8 mouse cellular contexts compared by ENCODE assay signal in the genomic region with DNA sequence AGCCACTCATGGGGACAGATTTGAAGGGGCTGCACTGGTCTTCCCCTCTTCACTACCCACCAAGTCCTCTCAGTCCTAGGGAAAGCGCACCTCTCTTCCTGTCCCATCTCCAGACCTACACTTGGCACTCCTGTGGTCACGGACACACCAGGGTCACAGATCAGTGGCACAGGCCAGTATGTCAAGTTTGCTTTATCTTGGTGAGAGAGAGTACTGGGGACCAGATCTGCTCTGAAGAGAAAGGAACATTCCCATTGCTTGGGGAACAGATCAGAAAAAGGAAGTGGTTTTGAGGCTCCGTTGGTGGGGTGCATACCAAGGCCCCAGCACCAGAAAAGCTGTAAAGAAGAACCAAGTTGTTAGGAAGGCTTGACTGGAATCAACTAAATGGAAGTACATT. TPM values are rescaled to one million over a fixed set of nuclear protein-coding genes. Genes with fewer than 3 reads are reported as not detected.
DNase-seq lines count a peak whose midpoint lies in the region; ATAC-seq and TF ChIP-seq lines count a peak whose summit lies in the region.

No protein-coding gene starts in this region.

- peaks cover 26% of the 10 kb centered on the region for H3K4me1 ChIP-seq in kidney, adult 2 months (ENCODE audit: control insufficient read depth, insufficient read depth, low read length)
- H3K4me1 ChIP-seq in brown adipose tissue, adult 24 weeks (ENCODE audit: control insufficient read depth, insufficient read depth, insufficient read length, low read length): peaks cover 18% of the 10 kb centered on the region
- peaks cover 7% of the 10 kb centered on the region for H3K4me1 ChIP-seq in intestine, embryonic 14.5 days (replicated peaks; ENCODE audit: control insufficient read depth, insufficient read depth, low read length)
- peaks cover 19% of the 10 kb centered on the region for H3K4me1 ChIP-seq in cerebellum, adult 2 months (ENCODE audit: control insufficient read depth, insufficient read depth, low read length)

- no peaks in the 10 kb centered on the region for H3K79me2 ChIP-seq in myocyte (ENCODE audit: control insufficient read depth, insufficient read depth)

- H3ac ChIP-seq in myocyte (ENCODE audit: control insufficient read depth, insufficient read length): no peak overlapping the region

- no peaks in the 10 kb centered on the region for H3K27me3 ChIP-seq in kidney, adult 2 months (replicated peaks; ENCODE audit: control insufficient read depth, insufficient read depth, low read length)
- H3K27me3 ChIP-seq in intestine, embryonic 14.5 days (replicated peaks; ENCODE audit: control insufficient read depth, insufficient read depth, low read length): no peaks in the 10 kb centered on the region
- H3K27me3 ChIP-seq in myocyte (ENCODE audit: control insufficient read depth, insufficient read depth, insufficient read length): no peaks in the 10 kb centered on the region
- H3K27me3 ChIP-seq in cerebellum, adult 2 months (ENCODE audit: control insufficient read depth, insufficient read depth, low read length): no peaks in the 10 kb centered on the region

- no peaks in the 10 kb centered on the region for H3K36me3 ChIP-seq in kidney, adult 2 months (ENCODE audit: control insufficient read depth, insufficient read depth, low read length)
- no peaks in the 10 kb centered on the region for H3K36me3 ChIP-seq in intestine, embryonic 14.5 days (ENCODE audit: control insufficient read depth, insufficient read depth, low read length)
- no peaks in the 10 kb centered on the region for H3K36me3 ChIP-seq in myocyte (ENCODE audit: control insufficient read depth, insufficient read depth)

- WGBS in kidney, adult 2 months: 83% methylated on average over 3 of the region's 3 CpGs
- WGBS in intestine, embryonic 14.5 days: 84% methylated on average over 3 of the region's 3 CpGs
- 88% methylated on average over 3 of the region's 3 CpGs for WGBS in cerebellum, adult 2 months

- no peak overlapping the region for H3K9ac ChIP-seq in intestine, embryonic 14.5 days (ENCODE audit: low read length)

- no peaks in the 10 kb centered on the region for H3K9me3 ChIP-seq in intestine, embryonic 14.5 days (ENCODE audit: control insufficient read depth, low read length)

- H3K4me3 ChIP-seq in kidney, adult 2 months (ENCODE audit: insufficient read depth, low read depth, low read length): no peak overlapping the region
- H3K4me3 ChIP-seq in brown adipose tissue, adult 24 weeks (ENCODE audit: insufficient read depth, low read depth, low read length): 0 out of 2 replicates have a peak overlapping the region, but pooled peaks have one; percentile 84
- no peak overlapping the region for H3K4me3 ChIP-seq in intestine, embryonic 14.5 days (ENCODE audit: low read depth, low read length)
- H3K4me3 ChIP-seq in myocyte: peak overlapping the region; percentile 58
- H3K4me3 ChIP-seq in cerebellum, adult 2 months (replicated peaks; ENCODE audit: insufficient read depth, low read depth, low read length): no peak overlapping the region

- no peak for TF ChIP-seq POLR2A in kidney, adult 2 months (IDR thresholded peaks at IDR 0.05; ENCODE audit: low read depth, low read length)
- no peak for TF ChIP-seq POLR2A in myocyte (IDR thresholded peaks at IDR 0.05; ENCODE audit: insufficient read length, low read depth)
- TF ChIP-seq POLR2A in cerebellum, adult 2 months (IDR thresholded peaks at IDR 0.05; ENCODE audit: borderline replicate concordance, insufficient read depth, low read length): no peak

- H3K4me2 ChIP-seq in intestine, embryonic 14.5 days (ENCODE audit: low read length): peak overlapping the region; percentile 98
- peak overlapping the region; percentile 95 for H3K4me2 ChIP-seq in myocyte (ENCODE audit: low read depth)

- no peak for DNase-seq in kidney, adult 2 months
- no peak for DNase-seq in kidney, postnatal 4 days
- no peak for DNase-seq in intestine, embryonic 14.5 days (ENCODE audit: low spot score)
- DNase-seq in cerebellum, adult 2 months: no peak
- DNase-seq in layer of hippocampus, adult 9-11 months: no peak
- no peak for DNase-seq in adrenal gland, postnatal 10 days

- ATAC-seq in intestine, embryonic 14.5 days (replicated peaks; ENCODE audit: low FRiP score, low TSS enrichment, low read depth): no peak

- 0 out of 2 replicates have a peak overlapping the region, but pooled peaks have one; percentile 2 for H3K27ac ChIP-seq in kidney, adult 2 months (ENCODE audit: insufficient read depth, low read depth, low read length)
- peak overlapping the region; percentile 86 for H3K27ac ChIP-seq in brown adipose tissue, adult 24 weeks (replicated peaks; ENCODE audit: low read depth, low read length)
- peak overlapping the region; percentile 38; the same call in 1 of the 2 replicates for H3K27ac ChIP-seq in intestine, embryonic 14.5 days (ENCODE audit: low read depth)
- H3K27ac ChIP-seq in cerebellum, adult 2 months (ENCODE audit: insufficient read depth, low read length): no peak overlapping the region

- TF ChIP-seq CTCF in kidney, adult 2 months (conservative IDR thresholded peaks at IDR 0.05; ENCODE audit: insufficient read depth, insufficient read length, low read depth, low read length): no peak
- TF ChIP-seq CTCF in cerebellum, adult 2 months (IDR thresholded peaks at IDR 0.05; ENCODE audit: borderline replicate concordance, insufficient read depth, low read depth, low read length): no peak

TF ChIP-seq in myocyte, 11 proteins besides CTCF, POLR2A, EP300 and RAD21:
- no peak for TF ChIP-seq REST (IDR thresholded peaks at IDR 0.05; ENCODE audit: insufficient read depth, insufficient read length)
- no peak for TF ChIP-seq SRF (IDR thresholded peaks at IDR 0.05; ENCODE audit: control insufficient read depth, insufficient read length, low read depth)

RNA-seq across cellular contexts. Expression of gene Pdxk, which starts 0.7 kb away (rescaled TPM):
- polyA plus RNA-seq in kidney, adult 2 months (2012; rRNA removed): 107 TPM in 2 replicates
- polyA plus RNA-seq in brown adipose tissue, adult 24 weeks (2012; ENCODE audit: insufficient read depth, insufficient read length, missing spikeins): 21.2 and 28.2 TPM in 2 replicates
- polyA plus RNA-seq in intestine, embryonic 14.5 days (2014; fragmentation: Nextera tagmentation; extraction: Ambion mirVana): 10.2 and 12.0 TPM in 2 replicates
- 5.7 TPM for polyA plus RNA-seq in myocyte (2012; fragmentation: generic; extraction: Trizol)
- polyA plus RNA-seq in cerebellum, adult 2 months (2012; rRNA removed): 82.0 and 83.5 TPM in 2 replicates
- total RNA-seq in adrenal gland, postnatal 10 days (2021): 10 to 100 TPM; 26.7 to 27.5 TPM

RNA-seq across cellular contexts. Expression of gene Cstb, which starts 40.0 kb away (rescaled TPM):
- polyA plus RNA-seq in kidney, adult 2 months (2012; rRNA removed): 101 and 115 TPM in 2 replicates
- 192 and 249 TPM in 2 replicates for polyA plus RNA-seq in brown adipose tissue, adult 24 weeks (2012; ENCODE audit: insufficient read depth, insufficient read length, missing spikeins)
- polyA plus RNA-seq in intestine, embryonic 14.5 days (2014; fragmentation: Nextera tagmentation; extraction: Ambion mirVana): 258 and 265 TPM in 2 replicates
- polyA plus RNA-seq in myocyte (2012; fragmentation: generic; extraction: Trizol): 197 TPM
- 112 and 120 TPM in 2 replicates for polyA plus RNA-seq in cerebellum, adult 2 months (2012; rRNA removed)
- 100 to 1,000 TPM; 130 to 150 TPM for total RNA-seq in adrenal gland, postnatal 10 days (2021)

RNA-seq across cellular contexts. Expression of gene Olfr1358, which starts 51.8 kb away (rescaled TPM):
- polyA plus RNA-seq in kidney, adult 2 months (2012; rRNA removed): not detected in 2 replicates
- not detected in 2 replicates for polyA plus RNA-seq in brown adipose tissue, adult 24 weeks (2012; ENCODE audit: insufficient read depth, insufficient read length, missing spikeins)
- not detected in 2 replicates for polyA plus RNA-seq in intestine, embryonic 14.5 days (2014; fragmentation: Nextera tagmentation; extraction: Ambion mirVana)
- polyA plus RNA-seq in myocyte (2012; fragmentation: generic; extraction: Trizol): not detected
- polyA plus RNA-seq in cerebellum, adult 2 months (2012; rRNA removed): not detected in 2 replicates
- not detected for total RNA-seq in adrenal gland, postnatal 10 days (2021)

RNA-seq across cellular contexts. Expression of gene Rrp1, which starts 52.6 kb away (rescaled TPM):
- 58.2 and 80.3 TPM in 2 replicates for polyA plus RNA-seq in kidney, adult 2 months (2012; rRNA removed)
- 52.5 and 65.4 TPM in 2 replicates for polyA plus RNA-seq in brown adipose tissue, adult 24 weeks (2012; ENCODE audit: insufficient read depth, insufficient read length, missing spikeins)
- 238 and 249 TPM in 2 replicates for polyA plus RNA-seq in intestine, embryonic 14.5 days (2014; fragmentation: Nextera tagmentation; extraction: Ambion mirVana)
- 180 TPM for polyA plus RNA-seq in myocyte (2012; fragmentation: generic; extraction: Trizol)
- polyA plus RNA-seq in cerebellum, adult 2 months (2012; rRNA removed): 596 and 620 TPM in 2 replicates
- total RNA-seq in adrenal gland, postnatal 10 days (2021): 100 to 1,000 TPM; 186 to 194 TPM

Comparison
In these comparisons a context has a peak if more than half of its experiments do, and no peak if none do; other contexts are left out.
1. H3K4me3 ChIP-seq: peak in brown adipose tissue, adult 24 weeks (single experiment) and myocyte (single experiment); none in kidney, adult 2 months (single experiment), intestine, embryonic 14.5 days (single experiment) and cerebellum, adult 2 months (single experiment).